Mouse (Mus musculus) limb, embryonic 11.5 days (tissue): ENCODE measurements around the gene Gm8251. TPM values are rescaled to one million over a fixed set of nuclear protein-coding genes. Genes with fewer than 3 reads are reported as not detected.

Experiments used
- polyA plus RNA-seq: library from polyadenylated mRNA; unstranded; fragments of >200 nt; fragmentation: Nextera tagmentation; extraction: Ambion mirVana; gene quantifications from 2 replicates; pipeline ENCODE4 v1.2.1, GENCODE M21; 2014

The Gm8251 gene
- polyA plus RNA-seq, 1 experiment from 2014 or later: 0.20 TPM

Other genes with a start within 250 kb of the Gm8251 start
- 24.5 and 25.2 TPM in 2 replicates for gene Uxs1, start 234.1 kb downstream of the Gm8251 start, polyA plus RNA-seq
- gene Tpp2, start 128.3 kb downstream of the Gm8251 start, polyA plus RNA-seq: 68.9 and 71.8 TPM in 2 replicates
- 0.81 and 1.0 TPM in 2 replicates for gene Mettl21c, start 41.9 kb downstream of the Gm8251 start, polyA plus RNA-seq
- 91.1 and 101 TPM in 2 replicates for gene Tex30, start 40.5 kb upstream of the Gm8251 start, polyA plus RNA-seq
- gene Kdelc1, start 56.9 kb upstream of the Gm8251 start, polyA plus RNA-seq: 84.1 and 84.2 TPM in 2 replicates
- gene Bivm, start 57.0 kb upstream of the Gm8251 start, polyA plus RNA-seq: 28.6 and 29.5 TPM in 2 replicates
- 26.0 and 29.5 TPM in 2 replicates for gene Ercc5, start 85.8 kb upstream of the Gm8251 start, polyA plus RNA-seq
- gene Mettl21e, start 157.0 kb upstream of the Gm8251 start, polyA plus RNA-seq: not detected in 2 replicates